Mouse (Mus musculus): ENCODE measurements at regions not wholly inside any gene's neighbourhood (a gene's known extent, or its start where the extent isn't known, plus 50 kb on each side); places are given as distances from the start of the nearest gene placed in this dataset.

- Histone ChIP-seq H3K36me3 (ENCODE audit: insufficient read depth, low read length) (no peaks in the 10 kb centered on the region), H3K9me3 (ENCODE audit: low read length) (no peaks in the 10 kb centered on the region), H3K4me2 (ENCODE audit: low read depth, low read length) (no peak overlapping the region), H3K4me1 (ENCODE audit: insufficient read depth, low read length) (no peaks in the 10 kb centered on the region), H3K9ac (replicated peaks; ENCODE audit: low read length) (no peak overlapping the region), H3K27me3 (ENCODE audit: insufficient read depth, low read length) (no peaks in the 10 kb centered on the region), H3K27ac (no peak overlapping the region), H3K4me3 (ENCODE audit: low read length) (no peak overlapping the region)
- no peak for ATAC-seq
- 90% methylated on average over 3 of the region's 3 CpGs for WGBS
- no peak for TF ChIP-seq CTCF (IDR thresholded peaks at IDR 0.05; ENCODE audit: low read depth)
- DNase-seq (ENCODE audit: low spot score), result no peak
Observed at GRCm38 (mm10) chr6:100453401-100453800, 166.1 kb upstream of the Rybp start.

DNA sequence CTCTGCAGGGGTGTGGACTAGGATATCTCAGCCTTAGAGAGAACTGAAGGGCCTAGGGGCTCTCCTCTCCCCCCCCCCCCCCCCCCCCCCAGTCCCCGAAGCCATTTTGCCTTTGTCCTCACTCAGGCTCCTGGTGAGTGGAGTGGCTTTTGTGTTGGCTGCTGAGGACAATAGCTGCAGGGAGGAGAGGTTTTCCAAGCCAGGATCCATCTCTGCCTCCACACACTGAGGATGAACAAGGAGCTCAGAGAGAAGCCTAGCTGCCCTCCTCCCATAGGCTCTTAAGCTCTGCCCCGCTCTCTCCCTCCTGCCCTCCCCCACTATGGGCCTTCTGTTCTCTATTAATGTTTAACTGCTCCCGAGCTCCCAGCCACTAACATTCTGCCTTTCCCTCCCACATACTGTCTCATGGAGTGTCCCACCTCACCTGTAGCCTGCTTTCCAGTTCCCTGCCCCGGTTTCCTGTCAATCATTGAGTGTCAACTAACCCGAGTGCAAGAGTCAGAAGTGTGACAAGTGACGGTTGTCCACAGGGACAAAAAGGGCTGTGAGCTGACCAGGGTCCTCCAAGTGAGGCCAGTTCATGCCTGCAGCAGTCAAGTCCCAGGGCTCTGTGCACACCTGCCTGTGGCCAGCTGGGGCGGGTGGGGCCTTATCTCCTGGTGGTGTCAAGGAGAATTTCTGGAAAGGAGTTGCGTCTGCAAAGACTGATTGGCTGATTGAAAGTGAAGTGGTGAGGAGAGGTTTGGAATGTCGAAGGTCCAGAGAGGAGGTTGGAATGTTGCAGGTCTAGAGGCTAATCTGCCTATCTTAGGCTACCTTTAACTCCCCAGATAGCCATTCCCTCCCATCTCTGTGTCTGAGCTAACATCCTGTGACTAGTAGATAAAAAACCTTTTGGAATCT is 165.1 kb upstream of the Rybp start:
- H3K36me3 ChIP-seq (ENCODE audit: insufficient read depth, low read length), result no peaks in the 10 kb centered on the region
- 56% methylated on average over 8 of the region's 9 CpGs for WGBS
- H3K9me3 ChIP-seq (ENCODE audit: low read length), result no peaks in the 10 kb centered on the region
- no peak for TF ChIP-seq CTCF (IDR thresholded peaks at IDR 0.05; ENCODE audit: low read depth)
- H3K27ac ChIP-seq, result no peak overlapping the region
- H3K4me2 ChIP-seq (ENCODE audit: low read depth, low read length), result no peak overlapping the region
- H3K9ac ChIP-seq (replicated peaks; ENCODE audit: low read length), result no peak overlapping the region
- no peak overlapping the region for H3K4me3 ChIP-seq (ENCODE audit: low read length)
- no peaks in the 10 kb centered on the region for H3K27me3 ChIP-seq (ENCODE audit: insufficient read depth, low read length)
- no peak for DNase-seq (ENCODE audit: low spot score)
- ATAC-seq, result no peak
- H3K4me1 ChIP-seq (ENCODE audit: insufficient read depth, low read length), result no peaks in the 10 kb centered on the region

DNA sequence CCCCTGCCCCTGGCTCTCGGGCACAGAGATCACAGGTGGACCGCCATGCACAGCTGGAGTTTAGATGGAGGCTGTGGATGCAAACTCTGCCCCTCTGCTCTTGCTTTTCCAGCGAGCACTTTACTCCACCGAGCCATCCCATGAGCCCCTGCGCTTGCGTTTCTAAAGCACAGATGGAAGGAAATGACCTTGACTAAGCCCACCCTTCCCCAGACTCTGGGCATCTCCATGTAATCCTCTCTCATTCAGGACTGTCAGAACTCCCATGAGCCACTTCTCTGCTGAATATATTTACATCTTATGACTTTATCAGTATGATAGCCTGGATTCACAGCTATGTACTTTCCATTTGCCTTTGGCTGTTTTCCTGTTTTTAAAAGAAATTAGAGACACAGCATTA is 162.8 kb upstream of the Rybp start:
- Histone ChIP-seq H3K9ac (replicated peaks; ENCODE audit: low read length) (no peak overlapping the region), H3K27me3 (ENCODE audit: insufficient read depth, low read length) (no peaks in the 10 kb centered on the region), H3K4me1 (ENCODE audit: insufficient read depth, low read length) (no peaks in the 10 kb centered on the region), H3K9me3 (ENCODE audit: low read length) (no peaks in the 10 kb centered on the region), H3K27ac (no peak overlapping the region), H3K4me2 (ENCODE audit: low read depth, low read length) (no peak overlapping the region), H3K4me3 (ENCODE audit: low read length) (no peak overlapping the region), H3K36me3 (ENCODE audit: insufficient read depth, low read length) (no peaks in the 10 kb centered on the region)
- DNase-seq (ENCODE audit: low spot score), result no peak
- 94% methylated on average over 6 of the region's 6 CpGs for WGBS
- no peak for TF ChIP-seq CTCF (IDR thresholded peaks at IDR 0.05; ENCODE audit: low read depth)
- ATAC-seq, result no peak

DNA sequence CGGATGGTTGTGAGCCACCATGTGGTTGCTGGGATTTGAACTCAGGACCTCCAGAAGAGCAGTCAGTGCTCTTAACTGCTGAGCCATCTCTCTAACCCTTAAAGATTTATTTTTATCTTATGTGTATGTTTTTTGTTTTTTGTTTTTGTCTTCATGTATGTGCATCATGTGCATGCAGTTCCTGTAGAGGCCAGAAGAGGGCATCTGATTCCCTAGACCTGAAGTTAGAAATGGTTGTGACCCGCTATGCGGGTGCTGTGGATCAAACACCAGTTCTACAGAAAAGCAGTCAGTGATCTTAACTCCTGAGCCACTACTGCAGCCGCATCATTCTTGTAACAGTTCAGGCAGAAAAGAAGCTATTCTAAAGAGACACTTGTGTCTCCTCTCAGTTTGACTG is 161.8 kb upstream of the Rybp start:
- Histone ChIP-seq H3K4me2 (ENCODE audit: low read depth, low read length) (no peak overlapping the region), H3K9ac (replicated peaks; ENCODE audit: low read length) (no peak overlapping the region)
- 99% methylated on average over 4 of the region's 4 CpGs for WGBS

DNA sequence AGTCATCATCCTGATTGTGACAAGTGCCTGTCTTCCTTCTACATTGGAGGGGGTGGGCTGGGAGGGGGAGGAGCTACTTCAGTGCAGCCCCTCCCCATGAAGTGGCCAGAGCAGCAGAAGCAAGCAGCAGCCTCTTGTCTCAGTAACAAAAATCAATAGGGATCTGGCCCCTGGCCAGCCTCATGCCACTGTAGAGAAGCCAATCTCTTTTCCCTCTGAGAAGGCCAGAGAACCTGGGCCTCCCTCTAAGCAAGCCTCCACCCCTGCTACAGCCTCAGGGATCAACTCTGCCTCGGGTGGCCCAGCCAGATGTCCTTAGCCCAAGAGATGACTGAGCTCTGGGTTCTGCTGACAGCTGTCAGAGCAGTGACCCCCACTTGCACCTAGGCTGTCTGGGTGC is 159.9 kb upstream of the Rybp start:
- Histone ChIP-seq H3K4me2 (ENCODE audit: low read depth, low read length) (no peak overlapping the region), H3K9ac (replicated peaks; ENCODE audit: low read length) (no peak overlapping the region), H3K4me1 (ENCODE audit: insufficient read depth, low read length) (no peaks in the 10 kb centered on the region), H3K9me3 (ENCODE audit: low read length) (no peaks in the 10 kb centered on the region), H3K36me3 (ENCODE audit: insufficient read depth, low read length) (no peaks in the 10 kb centered on the region), H3K27me3 (ENCODE audit: insufficient read depth, low read length) (no peaks in the 10 kb centered on the region), H3K4me3 (ENCODE audit: low read length) (no peak overlapping the region), H3K27ac (no peak overlapping the region)
- peak; percentile 32 for DNase-seq (ENCODE audit: low spot score)
- WGBS, result 6% methylated on average over 1 of the region's 1 CpGs
- no peak for TF ChIP-seq CTCF (IDR thresholded peaks at IDR 0.05; ENCODE audit: low read depth)
- no peak for ATAC-seq

More for the DNA sequence above, 161.8 kb upstream of the Rybp start:
- no peak for ATAC-seq
- Histone ChIP-seq H3K27ac (no peak overlapping the region), H3K36me3 (ENCODE audit: insufficient read depth, low read length) (no peaks in the 10 kb centered on the region), H3K9me3 (ENCODE audit: low read length) (no peaks in the 10 kb centered on the region), H3K4me1 (ENCODE audit: insufficient read depth, low read length) (no peaks in the 10 kb centered on the region), H3K4me3 (ENCODE audit: low read length) (no peak overlapping the region), H3K27me3 (ENCODE audit: insufficient read depth, low read length) (no peaks in the 10 kb centered on the region)
- no peak for DNase-seq (ENCODE audit: low spot score)
- TF ChIP-seq CTCF (IDR thresholded peaks at IDR 0.05; ENCODE audit: low read depth), result peak; percentile 29; the same call in 1 of the 2 replicates

GRCm38 (mm10) chr6:100446804-100447203 is 159.5 kb upstream of the Rybp start:
- Histone ChIP-seq H3K36me3 (ENCODE audit: insufficient read depth, low read length) (no peaks in the 10 kb centered on the region), H3K4me3 (ENCODE audit: low read length) (no peak overlapping the region), H3K4me2 (ENCODE audit: low read depth, low read length) (no peak overlapping the region), H3K9me3 (ENCODE audit: low read length) (no peaks in the 10 kb centered on the region), H3K4me1 (ENCODE audit: insufficient read depth, low read length) (no peaks in the 10 kb centered on the region), H3K9ac (replicated peaks; ENCODE audit: low read length) (no peak overlapping the region), H3K27ac (no peak overlapping the region), H3K27me3 (ENCODE audit: insufficient read depth, low read length) (no peaks in the 10 kb centered on the region)
- 66% methylated on average over 4 of the region's 4 CpGs for WGBS
- ATAC-seq (no peak), DNase-seq (ENCODE audit: low spot score) (no peak)
- no peak for TF ChIP-seq CTCF (IDR thresholded peaks at IDR 0.05; ENCODE audit: low read depth)
